Mouse (Mus musculus): ENCODE measurements around the gene Glod4. TPM values are rescaled to one million over a fixed set of nuclear protein-coding genes. Genes with fewer than 3 reads are reported as not detected.

Glod4 gene
- polyA plus RNA-seq, 2 experiments = 17.9 to 60.7 TPM

DNA sequence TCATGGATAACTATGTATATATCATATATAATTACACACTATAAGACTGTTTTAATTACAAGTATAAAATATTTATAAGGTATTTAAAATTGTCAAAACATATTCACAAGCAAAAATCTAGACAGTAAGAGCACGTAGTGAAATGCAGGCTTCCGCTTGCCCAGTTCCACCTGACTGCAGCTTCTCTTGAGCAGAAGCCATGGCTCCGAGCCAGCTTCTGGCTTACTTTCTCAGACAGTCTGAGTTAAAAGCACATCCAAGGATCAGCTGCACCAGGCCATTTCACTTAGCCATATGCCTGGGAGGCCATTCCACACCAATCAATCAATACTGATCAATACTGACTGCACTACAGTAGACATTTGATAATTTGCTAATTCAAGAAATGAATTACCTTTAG lies 74.5 kb downstream of the Glod4 start:
- Histone ChIP-seq H3K27ac (no peak overlapping the region), H3K4me2 (ENCODE audit: low read depth) (no peak overlapping the region), H3K9me3 (ENCODE audit: control insufficient read depth, low read length) (no peaks in the 10 kb centered on the region), H3K9ac (replicated peaks) (no peak overlapping the region), H3K27me3 (ENCODE audit: control insufficient read depth, insufficient read depth, low read length) (no peaks in the 10 kb centered on the region), H3K4me1 (replicated peaks; ENCODE audit: control insufficient read depth in 2 of 2, insufficient read depth in 2 of 2, low read length in 1 of 2) (0 out of 4 replicates have a peak, but pooled peaks cover 0 to 2% of the 10 kb centered on the region in 2 experiments), H3K36me3 (replicated peaks; ENCODE audit: control insufficient read depth, insufficient read depth, low read depth) (no peaks in the 10 kb centered on the region; the same call in none of the 2 replicates), H3K4me3 (ENCODE audit: insufficient read depth in 1 of 2, low read depth in 2 of 2, low read length in 2 of 2) (no peak overlapping the region)
- ATAC-seq (ENCODE audit: insufficient read depth) = no peak
- TF ChIP-seq EP300 (IDR thresholded peaks at IDR 0.05; ENCODE audit: low read depth) = no peak
- no peak for TF ChIP-seq CTCF (IDR thresholded peaks at IDR 0.05; ENCODE audit: low read depth)
- 78% methylated on average over 3 of the region's 3 CpGs for WGBS (ENCODE audit: insufficient replicate concordance)
- no peak for DNase-seq (ENCODE audit: low read depth in 3 of 3, low spot score in 3 of 3)

DNA sequence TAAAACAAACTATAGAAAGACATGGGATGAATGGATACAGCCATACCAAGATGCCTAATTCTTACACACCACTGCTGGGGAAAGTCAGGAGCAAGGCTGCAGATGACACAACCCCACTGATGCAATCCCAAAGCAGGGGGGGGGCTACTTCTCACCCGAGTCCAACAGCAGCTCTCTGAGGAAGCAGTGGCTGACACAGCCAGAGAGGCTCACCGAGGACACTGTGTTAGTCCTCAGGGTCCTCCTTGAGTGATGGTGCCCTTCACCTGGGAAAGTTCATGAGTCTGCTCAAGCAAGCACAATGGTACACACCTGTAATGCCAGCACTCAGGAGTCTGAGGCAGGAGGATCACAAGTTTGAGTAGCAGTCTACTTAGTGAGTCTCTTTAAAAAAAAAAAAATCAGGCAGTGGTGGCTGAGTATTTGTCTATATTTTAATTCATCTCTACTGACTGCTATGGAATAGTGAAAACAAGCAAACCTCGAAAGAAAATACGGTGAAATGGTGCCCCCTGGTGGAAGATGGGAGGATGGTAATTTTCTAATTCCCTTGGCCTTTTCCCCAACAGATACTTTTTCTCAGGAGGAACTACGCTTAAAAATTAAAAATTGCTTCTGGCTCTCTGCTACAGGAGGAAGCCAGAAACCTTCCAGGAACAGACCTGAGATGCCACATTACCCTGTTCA lies 76.3 kb downstream of the Glod4 start:
- no peak for TF ChIP-seq EP300 (IDR thresholded peaks at IDR 0.05; ENCODE audit: low read depth)
- peak; percentile 70 for TF ChIP-seq CTCF (IDR thresholded peaks at IDR 0.05; ENCODE audit: low read depth)
- 0 out of 2 replicates have a peak overlapping the region, but pooled peaks have one; percentile 3 for H3K4me2 ChIP-seq (ENCODE audit: low read depth)
- 0 out of 4 replicates have a peak, but pooled peaks cover 0 to 2% of the 10 kb centered on the region in 2 experiments for H3K4me1 ChIP-seq (replicated peaks; ENCODE audit: control insufficient read depth in 2 of 2, insufficient read depth in 2 of 2, low read length in 1 of 2)
- H3K9ac ChIP-seq (replicated peaks) = no peak overlapping the region
- no peaks in the 10 kb centered on the region; the same call in none of the 2 replicates for H3K36me3 ChIP-seq (replicated peaks; ENCODE audit: control insufficient read depth, insufficient read depth, low read depth)
- H3K27ac ChIP-seq = no peak overlapping the region
- H3K4me3 ChIP-seq (ENCODE audit: insufficient read depth in 1 of 2, low read depth in 2 of 2, low read length in 2 of 2) = no peak overlapping the region
- peak in 2 of 3 experiments; percentile 44 to 56 for DNase-seq (ENCODE audit: low read depth in 3 of 3, low spot score in 3 of 3)
- WGBS (ENCODE audit: insufficient replicate concordance) = 19% methylated on average over 5 of the region's 5 CpGs
- no peak for ATAC-seq (ENCODE audit: insufficient read depth)
- H3K9me3 ChIP-seq (ENCODE audit: control insufficient read depth, low read length) = no peaks in the 10 kb centered on the region
- H3K27me3 ChIP-seq (ENCODE audit: control insufficient read depth, insufficient read depth, low read length) = no peaks in the 10 kb centered on the region

DNA sequence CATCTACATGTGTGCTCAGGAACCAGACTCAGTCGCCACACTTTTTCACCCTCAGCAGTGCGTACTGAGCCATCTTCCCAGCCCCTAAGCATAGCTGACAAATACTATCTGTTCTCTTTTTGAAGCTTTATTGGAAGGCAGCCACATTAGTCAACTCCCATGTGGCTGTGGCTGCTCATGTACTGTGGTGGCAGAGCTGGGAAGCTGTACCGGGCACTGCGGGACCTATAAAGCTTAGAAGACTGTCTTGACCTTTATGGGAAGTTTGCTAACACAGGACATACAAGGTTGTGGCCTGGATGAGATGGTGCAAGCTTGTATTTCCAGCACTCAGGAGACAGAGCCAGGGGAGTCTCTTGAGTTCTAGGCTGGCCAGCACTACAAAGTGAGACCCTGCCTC lies 76.9 kb downstream of the Glod4 start:
- TF ChIP-seq EP300 (IDR thresholded peaks at IDR 0.05; ENCODE audit: low read depth) (no peak), CTCF (IDR thresholded peaks at IDR 0.05; ENCODE audit: low read depth) (no peak)
- no peaks in the 10 kb centered on the region for H3K27me3 ChIP-seq (ENCODE audit: control insufficient read depth, insufficient read depth, low read length)
- WGBS (ENCODE audit: insufficient replicate concordance) = 86% methylated on average over 4 of the region's 4 CpGs
- 0 out of 4 replicates have a peak, but pooled peaks cover 0 to 2% of the 10 kb centered on the region in 2 experiments for H3K4me1 ChIP-seq (replicated peaks; ENCODE audit: control insufficient read depth in 2 of 2, insufficient read depth in 2 of 2, low read length in 1 of 2)
- no peak for DNase-seq (ENCODE audit: low read depth in 3 of 3, low spot score in 3 of 3)
- ATAC-seq (ENCODE audit: insufficient read depth) = no peak
- no peaks in the 10 kb centered on the region for H3K9me3 ChIP-seq (ENCODE audit: control insufficient read depth, low read length)
- no peaks in the 10 kb centered on the region; the same call in 1 of the 2 replicates for H3K36me3 ChIP-seq (replicated peaks; ENCODE audit: control insufficient read depth, insufficient read depth, low read depth)
- H3K4me3 ChIP-seq (ENCODE audit: insufficient read depth in 1 of 2, low read depth in 2 of 2, low read length in 2 of 2) = no peak overlapping the region
- no peak overlapping the region for H3K4me2 ChIP-seq (ENCODE audit: low read depth)
- no peak overlapping the region for H3K9ac ChIP-seq (replicated peaks)
- H3K27ac ChIP-seq = no peak overlapping the region

DNA sequence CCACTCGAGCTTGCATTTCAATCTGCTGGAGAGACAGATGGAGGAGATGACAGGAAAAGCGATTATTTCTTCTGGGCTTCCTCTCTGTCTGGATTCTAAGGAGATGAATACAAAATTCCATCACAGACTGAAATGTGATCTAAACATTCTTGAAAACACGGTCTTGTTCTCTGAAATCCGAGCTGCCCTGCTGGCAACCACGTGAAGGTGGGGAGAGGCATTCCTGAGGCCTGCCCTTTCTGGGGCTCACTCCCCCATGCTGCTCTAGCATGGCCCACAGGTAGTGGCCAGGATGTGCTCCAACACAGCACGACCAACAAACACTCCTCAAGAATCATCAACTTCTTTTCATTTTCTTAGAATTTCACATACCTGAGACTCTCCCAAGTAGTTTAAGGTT lies 83.3 kb downstream of the Glod4 start:
- no peak overlapping the region for H3K9ac ChIP-seq (replicated peaks)
- H3K4me2 ChIP-seq (ENCODE audit: low read depth) = no peak overlapping the region
- no peaks in the 10 kb centered on the region for H3K9me3 ChIP-seq (ENCODE audit: control insufficient read depth, low read length)
- no peaks in the 10 kb centered on the region for H3K27me3 ChIP-seq (ENCODE audit: control insufficient read depth, insufficient read depth, low read length)
- ATAC-seq (ENCODE audit: insufficient read depth) = no peak
- no peak for DNase-seq (ENCODE audit: low read depth in 3 of 3, low spot score in 3 of 3)
- no peaks in the 10 kb centered on the region; the same call in 1 of the 2 replicates for H3K36me3 ChIP-seq (replicated peaks; ENCODE audit: control insufficient read depth, insufficient read depth, low read depth)
- H3K4me3 ChIP-seq (ENCODE audit: insufficient read depth in 1 of 2, low read depth in 2 of 2, low read length in 2 of 2) = no peak overlapping the region
- 60% methylated on average over 6 of the region's 6 CpGs for WGBS (ENCODE audit: insufficient replicate concordance)
- TF ChIP-seq CTCF (IDR thresholded peaks at IDR 0.05; ENCODE audit: low read depth) (no peak), EP300 (IDR thresholded peaks at IDR 0.05; ENCODE audit: low read depth) (no peak)
- no peaks in the 10 kb centered on the region for H3K4me1 ChIP-seq (replicated peaks; ENCODE audit: control insufficient read depth in 2 of 2, insufficient read depth in 2 of 2, low read length in 1 of 2)
- H3K27ac ChIP-seq = no peak overlapping the region

DNA sequence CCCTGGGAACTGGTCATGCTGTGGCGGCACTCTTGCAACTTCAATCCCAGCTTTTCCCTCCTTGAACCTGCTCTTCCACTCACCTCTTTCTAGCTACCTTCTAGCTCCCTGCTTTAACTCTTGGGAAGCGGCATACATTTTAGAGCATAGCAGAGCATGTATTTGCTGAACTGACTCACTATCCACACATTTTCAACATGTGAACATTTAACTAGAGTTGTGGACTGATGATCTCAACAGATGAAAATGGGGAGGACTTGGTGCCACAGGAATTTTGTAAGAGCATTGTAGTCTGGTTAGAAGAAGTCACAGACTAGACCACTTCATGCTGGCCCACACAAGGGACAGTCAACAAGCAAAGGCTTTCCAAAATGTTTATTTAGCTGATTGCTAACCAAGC lies 85.2 kb downstream of the Glod4 start:
- Histone ChIP-seq H3K27ac (no peak overlapping the region), H3K9ac (replicated peaks) (no peak overlapping the region), H3K27me3 (ENCODE audit: control insufficient read depth, insufficient read depth, low read length) (no peaks in the 10 kb centered on the region), H3K4me1 (replicated peaks; ENCODE audit: control insufficient read depth in 2 of 2, insufficient read depth in 2 of 2, low read length in 1 of 2) (no peaks in the 10 kb centered on the region), H3K36me3 (replicated peaks; ENCODE audit: control insufficient read depth, insufficient read depth, low read depth) (no peaks in the 10 kb centered on the region), H3K4me3 (ENCODE audit: insufficient read depth in 1 of 2, low read depth in 2 of 2, low read length in 2 of 2) (no peak overlapping the region), H3K4me2 (ENCODE audit: low read depth) (no peak overlapping the region), H3K9me3 (ENCODE audit: control insufficient read depth, low read length) (no peaks in the 10 kb centered on the region)
- 76% methylated on average over 2 of the region's 2 CpGs for WGBS (ENCODE audit: insufficient replicate concordance)
- ATAC-seq (ENCODE audit: insufficient read depth) (no peak), DNase-seq (ENCODE audit: low read depth in 3 of 3, low spot score in 3 of 3) (no peak)
- TF ChIP-seq EP300 (IDR thresholded peaks at IDR 0.05; ENCODE audit: low read depth) (no peak), CTCF (IDR thresholded peaks at IDR 0.05; ENCODE audit: low read depth) (no peak)

Data from liver, embryonic 14.5 days (tissue).